Mouse (Mus musculus) CD8-positive naive resting alpha-beta T cell, adult 57 days (primary cell): ENCODE measurements around the gene Nedd4. TPM values are rescaled to one million over a fixed set of nuclear protein-coding genes. Genes with fewer than 3 reads are reported as not detected.

Source experiments
- total RNA-seq: library from RNA; stranded (reverse); gene quantifications from one replicate; pipeline ENCODE4 v1.2.4, GENCODE M21; 2023

Nedd4 gene
- 52.7 TPM for total RNA-seq

GRCm38 (mm10) chr9:72661895-72662661 is at the start of gene Nedd4:
Gene Nedd4 (plus strand): TSS chr9:72662346.

Other genes with a start within 250 kb of the Nedd4 start
- 1.4 TPM for gene Mns1, start 224.3 kb upstream of the Nedd4 start, total RNA-seq
- gene Tex9, start 170.1 kb upstream of the Nedd4 start, total RNA-seq: 21.7 TPM
- gene Rfx7, start 130.1 kb upstream of the Nedd4 start, total RNA-seq: 75.9 TPM
- gene Prtg, start 144.5 kb downstream of the Nedd4 start, total RNA-seq: 0.31 TPM